Mouse (Mus musculus) heart, postnatal 25 days (tissue): Measurements from ENCODE around the gene Ptov1. TPM values are rescaled to one million over a fixed set of nuclear protein-coding genes. Genes with fewer than 3 reads are reported as not detected.

ENCODE experiments used
- DNase-seq: peaks from one replicate; pipeline ENCODE4 v3.0.0; 2022; ENCODE audit warnings: low spot score
- intact Hi-C: fragments of 180-260 bp; cut with DNase I; formaldehyde crosslinking; loops from one replicate; pipeline ENCODE4 v1.15.1; 2025
- total RNA-seq, 2 experiments: library from RNA; stranded (reverse); gene quantifications; 2 replicates each; pipeline ENCODE4 v1.2.3; 2021

Gene Ptov1
- total RNA-seq, 2 experiments from 2014 or later: 153 to 165 TPM

DNA sequence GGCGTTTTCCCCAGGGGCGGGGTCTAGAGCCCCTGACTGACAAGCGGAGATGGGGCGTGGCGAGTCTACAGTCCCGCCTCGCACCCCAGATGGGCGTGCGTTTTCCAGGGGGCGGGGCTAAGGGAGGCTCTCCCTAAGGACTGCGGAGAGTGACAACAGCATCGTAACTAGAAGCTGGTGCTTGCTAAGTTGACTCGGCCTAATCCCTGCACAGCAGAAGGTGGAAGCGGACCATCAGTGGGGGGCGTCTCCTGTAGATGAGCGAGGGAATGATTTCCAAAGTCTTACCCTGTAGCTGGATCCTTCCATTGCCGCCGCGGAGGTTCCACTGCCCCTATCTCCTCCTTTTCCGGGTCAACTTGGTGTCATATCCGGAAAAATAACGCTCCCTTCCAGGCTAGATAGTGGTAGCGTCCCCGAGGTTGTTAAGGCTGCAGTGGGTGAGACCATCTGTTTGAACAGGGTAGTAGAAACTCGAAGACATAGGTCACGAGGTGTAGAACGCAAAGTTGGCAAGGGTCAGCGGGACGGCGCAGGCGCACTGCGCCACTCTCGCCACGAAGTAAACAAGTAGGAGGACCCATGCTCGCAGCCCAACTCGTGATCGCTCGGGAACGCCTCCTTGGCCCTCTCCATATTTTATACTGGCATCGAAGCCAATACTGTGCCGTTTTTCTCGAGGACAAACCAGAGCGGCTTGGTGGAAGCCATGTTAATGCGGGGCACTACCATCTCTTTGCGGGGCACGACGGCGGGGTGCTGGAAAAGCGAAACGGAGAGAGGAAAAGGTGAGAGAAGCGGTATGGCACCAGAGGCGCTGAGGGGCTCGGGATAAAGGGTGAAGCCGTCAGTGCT is 20.8 kb downstream of the Ptov1 start, which contains the start of the genes Akt1s1 and Tbc1d17:
Akt1s1 (plus strand) TSS at position 431 of the 855 bp plus-strand sequence.
Tbc1d17 (minus strand) TSS at position 519 of the 855 bp plus-strand sequence.
- intact Hi-C loops: no loop called here
- peak; percentile 99 for DNase-seq

GRCm38 (mm10) chr7:44847772-44848171 is 21.8 kb downstream of the Ptov1 start:
- intact Hi-C loops: no loop called here
- DNase-seq: no peak

- intact Hi-C loops: no loop called here
- DNase-seq: no peak
These were observed 22.8 kb downstream of the Ptov1 start for GRCm38 (mm10) chr7:44846804-44847203.

GRCm38 (mm10) chr7:44845006-44845405 is 24.6 kb downstream of the Ptov1 start:
- DNase-seq: no peak
- intact Hi-C loops: no loop called here

DNA sequence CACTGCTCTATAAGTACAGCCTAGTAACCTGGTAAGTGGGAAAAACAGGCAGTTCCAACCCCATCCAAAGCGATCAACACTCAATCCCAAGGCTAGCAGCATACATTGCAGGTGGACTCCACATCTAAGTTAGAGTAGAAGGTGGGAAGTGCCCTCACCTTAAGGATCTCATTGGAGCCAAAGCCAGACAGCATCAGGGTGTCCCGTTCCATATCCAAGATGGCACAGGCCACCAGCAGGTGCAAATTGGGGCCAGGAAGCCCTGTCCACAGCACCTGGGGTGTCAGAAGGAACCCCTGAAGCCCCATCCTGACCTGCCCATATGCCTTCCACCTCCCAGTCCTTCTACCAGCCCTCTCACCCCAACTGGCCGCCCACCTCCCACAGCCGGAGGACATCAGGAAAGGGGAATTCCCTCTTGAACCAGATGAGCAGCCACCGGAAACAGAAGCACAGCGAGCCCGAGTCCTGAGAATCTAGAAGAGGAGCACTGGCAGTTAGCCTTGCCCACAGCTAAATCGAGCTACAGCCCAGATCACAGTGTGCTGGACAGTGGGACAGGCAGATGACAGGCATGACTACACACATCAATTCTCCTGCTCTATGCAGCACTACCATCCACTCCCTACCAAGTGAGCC is 27.6 kb downstream of the Ptov1 start:
- DNase-seq: no peak
- intact Hi-C loops: no loop called here

GRCm38 (mm10) chr7:44840426-44840825 is 29.2 kb downstream of the Ptov1 start:
- intact Hi-C loops: no loop called here
- DNase-seq: no peak

DNA sequence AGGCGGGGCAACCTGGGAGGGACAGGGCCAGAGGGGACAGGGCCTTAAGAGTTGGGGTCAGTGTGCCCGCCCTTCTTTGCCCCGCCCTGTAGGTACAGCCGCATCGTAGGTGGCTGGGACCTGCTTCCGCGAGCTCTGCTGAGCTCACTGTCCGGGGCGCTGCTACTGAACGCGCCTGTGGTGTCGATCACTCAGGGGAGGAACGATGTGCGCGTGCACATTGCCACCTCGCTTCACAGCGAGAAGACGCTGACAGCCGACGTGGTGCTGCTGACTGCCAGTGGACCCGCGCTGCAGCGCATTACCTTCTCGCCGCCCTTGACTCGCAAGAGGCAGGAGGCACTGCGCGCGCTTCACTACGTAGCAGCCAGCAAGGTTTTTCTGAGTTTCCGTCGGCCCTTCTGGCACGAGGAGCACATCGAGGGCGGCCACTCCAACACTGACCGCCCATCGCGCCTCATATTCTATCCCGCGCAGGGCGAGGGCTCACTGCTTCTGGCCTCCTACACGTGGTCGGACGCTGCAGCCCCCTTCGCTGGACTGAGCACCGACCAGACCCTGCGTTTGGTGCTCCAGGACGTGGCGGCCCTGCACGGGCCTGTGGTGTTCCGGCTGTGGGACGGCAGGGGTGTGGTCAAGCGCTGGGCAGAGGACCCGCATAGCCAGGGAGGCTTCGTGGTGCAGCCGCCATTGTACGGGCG is 29.9 kb downstream of the Ptov1 start:
- no peak for DNase-seq
- intact Hi-C loops: no loop called here

- DNase-seq: no peak
- intact Hi-C loops: no loop called here
These were observed 30.5 kb downstream of the Ptov1 start for GRCm38 (mm10) chr7:44839171-44839490.

DNA sequence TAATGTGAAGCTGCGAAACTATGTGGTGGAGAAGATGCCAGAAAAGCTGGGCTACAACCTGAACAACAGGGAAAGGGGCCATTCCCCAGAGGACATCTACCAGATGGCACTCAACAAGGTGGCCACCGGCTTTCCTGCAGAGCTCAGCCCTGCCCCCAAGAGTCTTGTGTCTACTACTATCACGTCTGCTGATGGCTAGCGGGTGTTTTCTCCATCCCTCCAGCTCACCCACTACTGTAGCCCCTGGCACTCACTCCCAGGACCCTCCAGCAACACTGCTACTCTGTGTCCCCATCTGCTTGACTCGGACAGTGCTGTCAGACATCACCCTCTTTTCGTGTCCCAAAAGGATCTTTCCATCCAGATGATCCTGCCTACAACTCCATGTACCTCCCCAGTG is 31.5 kb downstream of the Ptov1 start:
- DNase-seq: no peak
- intact Hi-C loops: no loop called here

GRCm38 (mm10) chr7:44836423-44837053 is 33.0 kb downstream of the Ptov1 start:
- DNase-seq: no peak
- intact Hi-C loops: no loop called here

DNA sequence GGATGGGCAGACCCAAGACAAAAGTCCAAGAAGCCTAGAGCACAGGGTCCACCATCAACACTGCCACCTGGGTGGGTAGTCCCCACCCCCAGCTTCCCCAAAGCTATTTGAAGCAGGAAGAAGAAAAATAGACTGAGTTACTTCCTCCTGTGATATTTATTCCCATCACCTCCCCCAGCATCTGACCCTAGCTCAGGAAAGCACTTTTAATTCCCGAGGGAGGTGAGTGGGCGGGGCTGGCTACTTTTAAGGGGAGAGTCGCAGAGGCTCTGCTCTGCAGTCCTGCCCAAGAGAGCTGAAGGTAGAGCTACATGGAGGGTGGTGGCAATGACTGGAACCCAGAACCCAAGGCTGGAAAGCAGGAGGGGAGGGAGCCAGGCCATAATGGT is 33.6 kb downstream of the Ptov1 start:
- DNase-seq: no peak
- intact Hi-C loops: no loop called here

GRCm38 (mm10) chr7:44835373-44836015 is 34.1 kb downstream of the Ptov1 start:
- intact Hi-C loops: no loop called here

DNA sequence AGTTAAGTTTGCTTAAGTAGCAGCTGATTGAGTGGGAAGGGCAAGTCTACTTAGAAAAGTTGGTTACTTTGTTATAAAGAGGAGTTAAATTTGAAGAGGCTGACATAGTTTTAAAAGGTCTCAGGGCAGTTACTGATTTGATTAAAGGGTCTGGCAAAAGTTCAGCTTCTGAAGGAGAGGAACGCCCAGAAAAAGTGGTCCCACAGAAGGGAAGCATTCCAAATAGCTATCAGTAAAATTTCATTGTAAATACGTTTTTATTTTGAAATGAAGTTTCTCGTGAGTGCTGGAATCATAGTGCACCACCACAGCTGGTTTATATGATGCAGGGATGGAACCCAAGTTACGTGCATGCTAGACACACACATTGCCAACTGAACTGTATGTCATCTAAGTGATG is 36.8 kb downstream of the Ptov1 start:
- intact Hi-C loops: no loop called here
- no peak for DNase-seq

More at GRCm38 (mm10) chr7:44835373-44836015, 34.1 kb downstream of the Ptov1 start:
- no peak for DNase-seq

DNA sequence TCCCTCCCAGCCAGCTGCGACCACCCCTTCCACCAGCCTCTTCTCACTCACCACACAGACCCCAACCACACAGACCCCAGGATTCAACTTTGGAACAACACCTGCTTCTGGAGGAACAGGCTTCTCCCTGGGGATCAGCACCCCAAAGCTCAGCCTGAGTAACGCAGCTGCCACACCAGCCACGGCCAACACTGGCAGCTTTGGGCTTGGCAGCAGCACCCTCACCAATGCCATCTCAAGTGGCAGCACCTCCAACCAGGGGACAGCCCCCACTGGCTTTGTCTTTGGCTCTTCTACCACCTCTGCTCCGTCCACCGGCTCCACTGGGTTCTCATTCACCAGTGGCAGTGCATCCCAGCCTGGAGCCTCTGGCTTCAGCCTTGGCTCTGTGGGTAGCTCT is 40.9 kb downstream of the Ptov1 start:
- intact Hi-C loops: loop anchor here (10.0 kb wide), 1 partner anchor 174 kb away; no protein-coding TSS in a partner anchor
- DNase-seq: no peak

- intact Hi-C loops: loop anchor here (10.0 kb wide), 1 partner anchor 172 kb away; no protein-coding TSS in a partner anchor
- no peak for DNase-seq
These were observed 42.8 kb downstream of the Ptov1 start for GRCm38 (mm10) chr7:44826771-44827170.

GRCm38 (mm10) chr7:44824872-44825271 is 44.7 kb downstream of the Ptov1 start:
- intact Hi-C loops: loop anchor here (2.0 to 10.0 kb wide), 2 partner anchors 100 to 170 kb away; no protein-coding TSS in a partner anchor
- no peak for DNase-seq

DNA sequence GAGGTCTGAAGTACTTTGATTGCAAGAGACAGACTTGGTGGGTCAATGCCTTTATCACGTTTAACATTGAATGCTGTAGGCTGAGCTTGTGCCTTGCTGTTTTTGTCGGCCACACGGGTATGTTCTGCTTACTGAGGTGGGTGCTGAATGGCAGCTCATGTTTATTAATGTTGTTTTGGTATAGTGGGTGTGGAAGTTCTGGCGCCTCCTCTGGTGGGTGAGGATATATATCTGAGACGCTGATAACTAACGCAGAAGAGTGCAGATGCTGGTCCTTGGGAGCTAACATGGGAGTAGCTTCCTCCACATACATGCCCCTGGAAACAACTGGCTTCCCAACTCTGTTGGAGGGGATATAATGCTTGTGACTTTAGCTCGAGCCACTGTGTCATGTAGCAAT is 46.2 kb downstream of the Ptov1 start:
- intact Hi-C loops: loop anchor here (10.0 kb wide), 1 partner anchor 169 kb away; no protein-coding TSS in a partner anchor
- DNase-seq: no peak

DNA sequence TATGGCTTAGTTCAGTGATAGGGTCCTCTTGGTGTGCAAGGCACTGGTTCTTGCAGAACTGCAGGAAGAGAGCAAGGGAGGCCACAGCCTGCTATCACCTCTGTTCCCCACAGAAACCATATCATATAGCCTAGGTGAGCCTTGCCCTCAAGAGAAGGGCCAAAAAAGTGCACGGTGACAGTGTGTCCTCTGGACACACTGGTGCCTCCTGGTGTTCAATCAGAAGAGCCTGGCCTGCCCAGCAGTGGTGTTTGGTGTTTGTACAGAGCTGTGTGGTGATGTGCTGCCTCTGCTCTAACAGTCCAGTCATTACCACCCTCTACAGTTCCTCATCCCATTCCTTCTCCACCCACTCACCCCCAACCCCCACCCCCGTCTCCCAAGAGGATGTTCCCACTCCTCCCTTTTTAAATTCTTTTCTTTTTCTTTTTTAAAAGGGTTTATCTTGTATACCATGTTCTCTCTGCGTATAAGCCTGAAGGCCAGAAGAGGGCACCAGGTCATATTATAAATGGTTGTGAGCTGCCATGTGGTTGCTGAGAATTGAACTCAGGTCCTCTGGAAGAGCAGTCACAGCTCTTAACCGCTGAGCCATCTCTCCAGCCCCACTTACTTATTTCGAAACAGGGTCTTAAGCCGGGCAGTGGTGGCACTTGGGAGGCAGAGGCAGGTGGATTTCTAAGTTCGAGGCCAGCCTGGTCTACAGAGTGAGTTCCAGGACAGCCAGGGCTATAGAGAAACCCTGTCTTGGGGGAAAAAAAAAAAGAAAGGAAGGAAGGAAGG is 47.7 kb downstream of the Ptov1 start:
- intact Hi-C loops: loop anchor here (10.0 kb wide), 1 partner anchor 167 kb away; no protein-coding TSS in a partner anchor
- no peak for DNase-seq

DNA sequence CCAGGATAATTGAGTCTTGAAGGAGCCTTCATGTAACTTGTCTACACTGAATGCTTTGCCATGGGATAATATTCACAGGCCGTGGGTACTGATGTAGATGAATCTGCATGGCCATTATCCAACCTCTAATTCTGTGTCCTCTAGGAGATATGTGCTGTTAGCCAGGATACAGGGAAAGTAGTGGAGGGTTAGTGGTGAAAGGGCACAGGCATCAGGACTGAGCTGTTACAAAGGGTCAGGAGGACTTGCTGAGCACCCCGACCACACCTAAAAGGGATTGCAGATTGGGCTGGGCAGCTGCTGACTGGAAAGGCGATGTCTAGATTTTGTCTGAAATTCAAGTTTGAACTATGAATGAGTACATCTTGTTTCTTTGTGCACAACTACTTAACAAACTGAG is 49.1 kb downstream of the Ptov1 start:
- no peak for DNase-seq

More for the DNA sequence above, 49.1 kb downstream of the Ptov1 start:
- intact Hi-C loops: loop anchor here (10.0 kb wide), 1 partner anchor 166 kb away; no protein-coding TSS in a partner anchor
